Mouse (Mus musculus) small intestine, adult 2 months (tissue): ENCODE results near the gene G3bp2.
"Not testable (repeated sequence)": the region's sequence is repeated elsewhere in the genome, so short reads cannot be mapped to it uniquely, and the experiment has no call there.

Experiments
- CTCF ChIP-seq: fragments of 200-500 bp; IDR thresholded peaks from 2 replicates; pipeline ENCODE4 v1.5.1; 2012; ENCODE audit warnings: low read depth, mild to moderate bottlenecking, control low read depth, inconsistent platforms, low read length, moderate library complexity, mixed read lengths; ENCODE audit not compliant: insufficient replicate concordance, insufficient read length; ENCODE audit errors: extremely low read depth
- POLR2A ChIP-seq: fragments of 200-500 bp; IDR thresholded peaks from 2 replicates; pipeline ENCODE4 v1.6.1; 2012; ENCODE audit warnings: low read depth, mild to moderate bottlenecking, control low read depth, inconsistent platforms, low read length, moderate library complexity

- not testable (repeated sequence) for TF ChIP-seq CTCF, POLR2A
Measured at GRCm38 (mm10) chr5:92133006-92133405, 49.5 kb upstream of the G3bp2 start.
